Mouse (Mus musculus): ENCODE measurements around the gene Rb1.

Rb1 gene

DNA sequence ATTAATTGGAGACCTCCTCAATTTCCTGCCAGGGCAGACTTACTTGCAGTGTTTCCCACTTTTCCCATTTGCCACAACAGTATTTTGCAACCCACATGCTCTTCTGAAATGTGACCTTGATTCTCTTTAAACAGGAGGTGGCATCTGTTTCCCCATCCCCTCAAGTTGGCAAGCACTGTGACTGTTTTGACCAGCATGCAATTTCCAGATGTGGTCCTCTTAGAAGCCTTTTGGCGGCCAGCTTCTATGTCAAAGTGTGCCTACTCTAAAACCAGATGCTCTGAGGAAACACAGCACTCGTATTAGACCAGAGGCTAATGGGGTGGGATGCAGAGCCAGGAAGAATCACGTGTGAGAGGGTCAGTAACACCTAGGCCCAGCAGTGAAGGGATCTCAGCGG, 67.4 kb downstream of the Rb1 start:
- WGBS: 76% methylated on average over 4 of the region's 4 CpGs

DNA sequence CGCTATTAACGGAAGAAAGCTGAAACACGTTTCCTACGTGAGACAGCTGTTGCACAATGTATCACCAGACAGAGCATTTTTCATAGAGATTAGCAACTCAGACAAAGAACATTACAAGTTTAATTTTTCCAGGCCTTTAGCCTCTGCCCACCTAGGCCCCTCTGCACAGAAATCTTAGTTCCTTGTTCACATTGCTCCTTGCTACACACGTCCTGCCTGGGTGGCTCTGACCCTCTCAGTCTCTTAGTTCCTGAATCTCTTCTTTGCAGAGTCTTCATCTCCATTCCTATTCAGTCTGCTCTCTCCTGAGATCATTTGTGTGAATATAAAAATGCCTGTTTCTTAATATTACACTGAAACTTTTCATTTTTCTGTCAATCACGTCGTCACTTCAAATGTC, 68.3 kb downstream of the Rb1 start:
- 81% methylated on average over 7 of the region's 7 CpGs for WGBS

DNA sequence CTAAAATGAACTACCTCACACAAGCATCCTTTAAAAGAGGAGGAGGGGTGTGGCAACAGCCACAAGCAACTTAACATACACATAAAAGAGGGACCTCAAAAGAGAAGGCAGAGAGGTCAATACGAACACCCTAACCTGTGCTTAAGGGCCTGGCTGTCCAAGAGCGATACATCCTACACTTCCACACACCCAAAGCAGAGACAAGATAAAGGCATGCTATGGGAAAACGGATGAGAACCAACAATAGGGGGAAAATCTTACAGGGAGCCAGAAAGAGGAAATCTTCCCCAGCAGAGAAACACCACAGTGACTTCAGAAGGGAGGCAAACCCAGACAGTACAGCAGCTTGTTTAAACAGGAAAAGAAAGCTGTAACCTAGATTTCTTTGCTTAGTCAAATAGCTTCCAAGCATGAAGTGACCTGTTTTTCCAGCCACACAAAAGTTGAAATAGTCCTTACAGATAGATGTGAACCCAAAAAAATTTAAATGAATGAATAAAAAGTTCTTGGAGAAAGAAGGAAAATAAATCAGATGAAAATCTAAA, 70.1 kb downstream of the Rb1 start:
- WGBS: 62% methylated on average over 3 of the region's 3 CpGs

DNA sequence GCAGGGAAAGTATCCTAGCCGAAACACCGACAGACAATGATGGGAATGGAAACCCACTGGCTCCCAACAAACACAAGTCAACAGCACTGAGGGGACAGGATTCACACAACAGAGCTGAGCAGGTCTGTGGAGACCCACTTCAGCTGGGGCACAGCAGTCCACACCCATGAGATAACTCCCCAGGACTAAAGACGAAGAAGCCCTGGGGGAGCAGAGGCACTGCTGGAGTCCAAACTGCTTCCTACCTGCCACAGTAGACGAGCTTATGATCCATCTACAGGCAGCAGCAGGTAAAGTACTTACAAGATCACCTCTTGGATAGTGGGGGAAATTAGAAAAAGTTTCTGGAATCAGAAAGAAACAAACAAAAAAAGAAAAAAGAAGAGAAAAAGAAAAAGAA, 71.2 kb downstream of the Rb1 start:
- 81% methylated on average over 4 of the region's 4 CpGs for WGBS

DNA sequence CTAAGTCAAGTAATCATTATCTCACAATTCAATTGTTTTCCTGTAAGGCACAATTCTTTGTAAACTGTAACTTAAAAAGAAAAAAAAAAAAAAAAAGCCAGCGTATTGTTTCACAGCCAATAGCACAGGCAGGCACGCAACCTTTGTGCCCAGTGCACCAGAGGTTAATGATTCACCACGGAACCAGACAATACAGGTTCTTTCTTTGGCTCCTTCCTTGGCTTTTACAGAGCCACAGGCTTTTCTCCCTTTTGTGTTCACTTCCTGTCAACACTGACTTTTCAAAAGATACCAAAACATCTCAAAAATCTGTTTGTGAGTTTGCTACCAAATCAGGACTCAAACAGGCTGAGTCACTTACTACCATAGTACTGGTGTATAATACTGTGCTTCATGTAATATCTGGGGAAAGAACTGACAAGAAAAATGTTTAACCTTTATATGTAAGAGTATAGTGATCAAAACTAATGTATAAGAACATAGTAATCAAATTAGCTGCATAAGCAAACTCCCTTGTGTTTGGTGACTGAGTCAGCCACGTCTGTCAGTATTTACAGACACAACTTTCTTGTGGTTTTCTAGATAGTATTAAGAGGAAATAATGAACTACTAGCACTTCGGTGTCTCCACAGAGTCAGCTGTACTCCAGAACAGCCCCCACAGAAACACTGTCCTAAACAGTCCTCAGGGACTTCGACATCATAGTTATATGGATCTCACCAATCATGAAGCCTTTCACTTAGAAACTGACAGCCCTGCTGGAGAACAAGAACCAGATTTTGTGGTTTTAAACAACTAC, 72.0 kb downstream of the Rb1 start:
- 69% methylated on average over 6 of the region's 6 CpGs for WGBS

DNA sequence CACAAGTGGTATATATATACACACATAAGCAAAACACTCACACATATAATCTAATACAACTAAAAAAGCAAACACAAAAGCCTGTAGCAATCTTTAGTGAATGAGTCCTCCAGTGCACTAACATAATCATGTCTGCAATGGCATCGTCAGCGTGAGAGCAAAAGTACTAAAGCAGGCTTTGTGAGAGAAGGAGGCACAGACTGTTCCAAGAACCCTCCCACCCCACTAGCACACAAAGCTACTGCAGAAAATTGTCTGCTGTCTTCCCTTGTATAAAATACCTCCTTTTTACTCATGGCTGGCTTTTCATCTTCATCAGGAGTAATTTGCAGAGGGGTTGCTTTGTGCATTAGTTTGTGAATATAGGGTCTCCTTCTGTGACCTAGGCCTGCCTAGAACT, 73.3 kb downstream of the Rb1 start:
- 14% methylated on average over 2 of the region's 2 CpGs for WGBS

DNA sequence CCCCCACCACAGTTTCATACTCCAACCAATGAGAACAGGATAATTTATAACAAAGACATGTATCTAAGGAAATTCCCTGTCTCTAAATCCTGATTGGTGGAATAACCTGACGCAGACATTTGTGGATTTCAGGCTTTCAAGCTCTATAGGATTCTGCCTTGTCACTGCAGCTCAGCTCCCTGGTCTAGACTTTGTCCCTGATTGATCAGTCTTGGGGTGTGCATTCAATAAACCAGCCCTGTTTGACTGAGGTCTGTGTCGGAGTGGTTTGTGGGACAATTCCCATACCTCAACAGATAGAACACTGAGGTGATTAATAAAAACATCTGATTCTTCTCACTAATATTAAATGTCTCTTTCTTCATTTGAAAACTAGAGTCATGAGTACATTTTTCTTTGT, 75.6 kb downstream of the Rb1 start:
- WGBS: 98% methylated on average over 2 of the region's 2 CpGs

DNA sequence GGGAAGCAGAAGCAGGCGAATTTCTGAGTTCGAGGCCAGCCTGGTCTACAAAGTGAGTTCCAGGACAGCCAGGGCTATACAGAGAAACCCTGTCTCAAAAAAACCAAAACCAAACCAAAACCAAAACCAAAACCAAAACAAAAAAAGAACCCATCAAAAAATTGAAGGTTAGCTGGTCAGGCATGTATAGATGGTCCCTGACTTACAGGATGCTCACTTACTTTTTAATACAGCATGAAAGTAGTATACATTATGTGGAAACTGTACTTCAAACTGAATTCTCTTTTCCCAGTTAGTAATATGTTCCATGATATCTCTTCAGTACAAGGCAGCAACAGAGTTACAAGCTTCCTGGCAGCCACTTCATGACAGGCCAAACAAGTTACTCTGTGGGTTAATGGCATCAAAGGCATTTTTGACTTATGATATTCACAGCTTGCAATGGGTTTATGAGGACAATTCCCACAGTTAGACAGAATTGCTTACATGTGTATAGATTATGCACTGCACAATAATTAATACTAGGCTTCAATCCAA, 81.5 kb downstream of the Rb1 start:
- 91% methylated on average over 2 of the region's 2 CpGs for WGBS

DNA sequence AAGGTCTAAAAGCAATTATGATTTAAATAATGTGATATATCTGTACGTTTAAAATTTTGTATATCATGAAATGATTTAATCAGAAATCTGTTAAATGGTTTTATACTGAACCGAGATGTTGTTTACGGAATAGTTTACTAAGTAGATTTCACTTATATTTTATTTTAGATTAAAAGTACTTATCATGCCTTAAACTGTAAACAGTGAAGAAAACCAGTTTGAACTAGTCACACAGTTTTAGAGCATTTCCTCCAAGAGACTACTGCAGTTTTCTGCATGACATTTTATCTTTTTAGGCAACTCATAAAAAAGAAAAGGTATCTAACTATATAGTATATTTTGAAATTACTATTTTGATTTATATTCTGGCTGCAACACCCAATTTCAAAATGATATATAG, 85.8 kb downstream of the Rb1 start:
- WGBS: 60% methylated on average over 3 of the region's 3 CpGs

DNA sequence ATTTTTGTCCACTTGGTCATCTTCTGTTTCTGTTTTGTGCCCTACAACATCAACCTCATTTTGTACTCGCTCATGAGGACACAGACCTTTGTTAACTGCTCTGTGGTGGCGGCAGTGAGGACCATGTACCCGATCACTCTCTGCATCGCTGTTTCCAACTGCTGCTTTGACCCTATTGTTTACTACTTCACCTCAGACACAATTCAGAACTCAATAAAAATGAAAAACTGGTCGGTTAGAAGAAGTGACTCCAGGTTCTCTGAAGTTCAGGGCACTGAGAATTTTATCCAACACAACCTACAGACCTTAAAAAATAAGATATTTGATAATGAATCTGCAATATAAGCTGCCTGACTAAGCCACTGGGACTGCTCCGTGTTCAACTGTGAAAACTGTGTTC, 86.3 kb downstream of the Rb1 start:
- WGBS: 43% methylated on average over 6 of the region's 6 CpGs

DNA sequence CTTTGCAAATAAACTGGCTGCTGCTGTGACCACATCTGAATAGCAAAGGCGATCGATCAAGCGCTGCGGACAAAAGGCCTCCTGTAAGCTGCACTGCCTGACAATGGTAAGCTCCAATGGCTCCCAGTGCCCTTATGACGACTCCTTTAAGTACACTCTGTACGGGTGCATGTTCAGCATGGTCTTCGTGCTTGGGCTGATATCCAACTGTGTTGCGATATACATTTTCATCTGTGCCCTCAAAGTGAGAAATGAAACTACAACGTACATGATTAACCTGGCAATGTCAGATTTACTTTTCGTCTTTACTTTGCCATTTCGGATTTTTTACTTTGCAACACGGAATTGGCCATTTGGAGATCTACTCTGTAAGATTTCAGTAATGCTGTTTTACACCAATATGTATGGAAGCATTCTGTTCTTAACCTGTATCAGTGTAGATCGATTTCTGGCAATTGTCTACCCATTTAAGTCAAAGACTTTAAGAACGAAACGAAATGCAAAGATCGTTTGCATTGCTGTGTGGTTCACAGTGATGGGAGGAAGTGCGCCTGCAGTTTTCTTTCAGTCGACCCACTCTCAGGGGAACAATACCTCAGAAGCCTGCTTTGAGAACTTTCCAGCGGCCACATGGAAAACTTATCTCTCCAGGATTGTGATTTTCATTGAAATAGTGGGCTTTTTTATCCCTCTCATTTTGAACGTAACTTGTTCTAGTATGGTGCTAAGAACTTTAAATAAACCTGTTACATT, 86.9 kb downstream of the Rb1 start:
- WGBS: 31% methylated on average over 20 of the region's 20 CpGs

DNA sequence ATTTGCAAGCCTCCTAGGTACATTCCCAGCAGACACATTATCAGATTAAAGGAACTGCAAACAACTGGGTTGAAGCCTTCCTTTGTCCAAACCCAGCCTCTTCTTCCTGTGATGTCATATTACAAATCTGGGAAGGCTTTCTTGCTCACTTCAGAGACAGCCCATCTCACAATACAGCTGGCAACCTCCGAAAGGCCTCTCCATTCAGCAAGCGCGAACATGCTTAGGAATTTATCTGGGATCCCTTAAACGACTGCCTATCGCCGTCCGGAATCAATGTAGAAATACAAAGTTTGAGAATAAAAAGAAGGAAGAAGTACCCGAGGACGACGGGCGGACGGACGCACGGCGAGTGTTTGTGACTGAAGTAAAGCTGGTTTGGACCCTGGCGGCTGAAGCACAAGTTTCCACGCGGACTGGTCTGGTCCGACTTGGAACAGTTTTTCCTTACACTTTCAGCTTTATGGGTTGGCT, 87.7 kb downstream of the Rb1 start, which contains the start of gene Lpar6:
Gene Lpar6, plus strand, starts transcription at position 48 of the 474 bp plus-strand sequence.
- 31% methylated on average over 19 of the region's 19 CpGs for WGBS

DNA sequence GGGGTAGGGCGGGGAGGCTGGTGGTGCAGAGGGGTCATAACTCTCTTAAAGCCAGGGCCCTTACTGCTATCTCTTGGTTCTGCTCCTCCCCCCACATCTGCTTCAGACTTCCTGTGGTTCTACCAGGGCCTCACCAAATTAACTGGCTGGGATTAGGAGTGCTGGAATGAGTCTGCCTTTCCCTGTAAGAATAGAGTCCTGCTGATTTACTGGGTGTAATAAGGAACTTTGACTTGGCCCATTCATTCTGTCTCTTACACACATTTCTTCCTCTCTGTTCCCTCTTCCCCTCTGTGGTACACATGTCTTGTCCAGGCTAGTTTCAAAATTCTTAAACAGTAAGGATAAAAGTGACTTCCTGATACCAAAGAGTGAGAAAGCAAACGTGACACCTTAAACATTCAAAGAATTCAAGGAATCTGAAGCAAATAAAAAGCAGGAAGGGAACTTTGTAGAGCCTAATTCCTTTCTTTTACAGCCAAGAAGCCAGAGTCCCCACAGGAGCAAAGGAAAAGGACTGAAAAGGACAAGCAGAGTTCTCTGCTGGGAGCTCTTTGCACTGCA, 91.1 kb downstream of the Rb1 start:
- 63% methylated on average over 2 of the region's 2 CpGs for WGBS

DNA sequence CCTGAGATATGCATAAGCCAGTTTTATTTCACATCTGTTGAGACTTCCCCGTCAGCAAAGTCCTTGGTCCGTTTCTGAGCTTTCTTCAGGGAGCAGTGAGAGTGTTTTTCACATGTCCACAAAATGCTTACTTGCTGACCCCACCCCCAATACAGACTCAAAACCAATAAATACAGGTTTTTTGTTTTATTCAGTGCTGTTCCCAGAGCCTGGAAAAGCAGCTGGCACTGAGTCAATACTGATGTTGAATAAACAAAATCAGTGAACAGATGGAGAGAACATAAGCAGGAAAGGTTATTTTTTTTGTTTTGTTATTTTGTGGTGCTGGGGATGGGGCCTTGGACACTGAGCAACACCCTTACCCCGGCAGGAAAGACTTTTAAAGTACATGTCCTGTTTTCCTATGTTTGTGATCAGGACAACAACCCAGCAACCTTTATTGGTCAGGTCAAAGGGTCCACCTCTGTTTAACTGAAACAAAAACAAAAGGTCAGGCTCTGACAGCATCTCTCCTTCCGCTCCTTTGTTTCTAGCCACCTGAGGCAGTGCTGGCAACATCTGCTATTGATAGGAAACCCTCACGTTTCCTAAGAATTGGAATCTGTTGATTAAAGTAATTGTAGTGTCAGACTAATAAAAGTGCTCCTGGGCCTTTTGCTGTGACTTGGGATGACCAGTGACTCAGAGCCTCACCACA, 94.2 kb downstream of the Rb1 start:
- WGBS: 57% methylated on average over 5 of the region's 5 CpGs

DNA sequence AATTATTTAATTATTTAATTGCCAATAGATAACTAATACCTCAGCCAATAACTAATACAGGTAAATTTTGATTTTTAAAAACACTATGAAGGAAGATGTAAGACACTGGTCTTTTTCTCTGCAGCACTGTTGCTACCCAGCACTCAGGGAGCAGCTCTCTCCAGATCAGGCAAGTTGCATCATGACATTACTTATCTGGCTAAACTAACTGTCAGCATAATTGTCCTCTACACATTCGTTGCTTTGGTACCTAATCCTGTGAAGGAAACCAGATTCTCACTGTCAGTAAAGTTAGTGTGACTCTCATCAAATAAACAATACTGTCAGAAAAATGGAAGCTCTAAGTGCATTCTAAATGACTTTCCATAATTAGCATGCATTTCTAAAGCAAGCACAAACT, 98.8 kb downstream of the Rb1 start:
- 20% methylated on average over 1 of the region's 1 CpGs for WGBS

DNA sequence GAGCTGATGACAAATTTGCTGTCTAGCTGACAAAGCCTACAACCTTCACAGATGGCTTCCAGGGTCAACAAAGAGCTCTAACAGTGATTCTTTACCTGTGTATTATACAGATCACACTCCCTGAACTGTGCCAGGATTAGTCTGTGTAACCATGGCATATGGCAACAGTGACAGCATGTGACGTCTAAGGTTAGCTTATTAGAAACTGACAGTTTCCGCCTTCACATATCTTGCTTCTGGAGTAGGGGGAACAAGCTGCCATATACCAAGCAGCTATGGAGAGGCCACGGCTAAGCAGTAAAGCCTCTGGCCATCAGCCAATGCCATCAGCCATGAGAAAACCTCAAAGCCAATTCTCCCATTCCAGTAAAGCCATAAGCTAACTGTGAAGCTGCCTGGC, 99.3 kb downstream of the Rb1 start:
- WGBS: 82% methylated on average over 3 of the region's 3 CpGs

DNA sequence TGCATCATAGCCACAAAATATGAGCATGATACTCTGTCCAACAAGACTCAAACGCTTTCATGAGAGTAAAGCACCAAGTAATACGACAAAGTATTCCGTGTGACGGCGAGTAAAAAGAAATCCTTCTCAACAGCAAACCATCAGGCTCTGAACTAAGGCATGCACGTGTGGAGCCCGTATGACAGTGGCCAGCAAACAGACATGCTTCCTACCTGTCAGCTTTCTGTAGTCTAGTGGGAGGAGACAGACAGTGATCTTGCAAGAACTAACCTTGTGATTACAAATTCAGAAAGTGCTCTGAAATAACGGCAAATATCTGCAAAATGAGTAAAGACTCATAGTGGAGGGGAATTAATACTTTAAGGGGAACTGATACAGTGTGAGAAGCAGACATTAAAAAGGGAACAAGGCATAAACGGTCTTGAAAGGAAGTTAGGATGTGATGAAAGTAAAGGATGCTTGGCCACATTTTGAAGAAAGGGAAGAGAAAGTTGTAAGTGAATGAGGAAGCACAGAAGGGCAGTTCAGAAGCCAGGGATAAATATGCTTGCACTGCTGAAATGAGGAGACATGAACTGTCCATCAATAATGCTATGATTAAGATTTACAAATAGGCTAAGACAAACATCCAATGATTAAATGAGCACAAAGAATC, 103.2 kb downstream of the Rb1 start:
- WGBS: 84% methylated on average over 9 of the region's 9 CpGs

DNA sequence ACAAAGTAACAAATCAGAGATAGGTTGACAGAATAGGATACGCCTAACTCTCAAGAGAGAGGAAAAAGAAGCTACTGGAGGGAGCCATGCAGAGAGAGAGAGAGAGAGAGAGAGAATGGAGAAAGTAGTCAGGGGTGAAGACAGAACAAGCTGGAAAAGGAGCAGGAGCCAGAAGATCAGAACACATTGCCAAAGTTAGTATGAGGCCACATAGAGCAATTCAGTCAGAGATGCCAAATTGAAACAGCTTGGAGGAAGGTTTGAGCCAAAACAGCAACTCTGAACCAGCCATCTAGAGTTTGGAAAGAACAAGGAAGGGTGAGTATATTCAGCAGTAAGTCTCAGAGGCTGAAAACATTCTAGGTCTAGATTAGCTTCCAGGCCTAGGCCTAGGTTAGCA, 108.6 kb downstream of the Rb1 start:
- 90% methylated on average over 1 of the region's 1 CpGs for WGBS

DNA sequence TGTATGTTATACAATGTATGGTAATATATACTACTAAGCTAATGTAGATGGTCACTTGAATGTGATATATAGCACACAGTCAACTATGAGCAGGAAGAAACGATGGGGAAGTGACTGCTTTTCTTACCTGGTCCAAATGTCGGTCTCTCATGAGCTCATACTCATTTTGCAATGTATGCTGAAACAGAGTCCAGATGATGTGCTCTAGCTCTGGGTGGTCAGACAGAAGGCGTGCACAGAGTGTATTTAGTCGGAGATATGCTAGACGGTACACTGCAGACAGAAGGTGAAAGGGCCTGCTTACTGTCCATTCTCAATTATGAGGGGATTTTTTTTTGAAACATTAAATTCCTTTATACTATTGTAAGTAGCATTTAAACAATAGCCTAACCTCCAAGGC, 114.1 kb downstream of the Rb1 start:
- WGBS: 94% methylated on average over 5 of the region's 5 CpGs

DNA sequence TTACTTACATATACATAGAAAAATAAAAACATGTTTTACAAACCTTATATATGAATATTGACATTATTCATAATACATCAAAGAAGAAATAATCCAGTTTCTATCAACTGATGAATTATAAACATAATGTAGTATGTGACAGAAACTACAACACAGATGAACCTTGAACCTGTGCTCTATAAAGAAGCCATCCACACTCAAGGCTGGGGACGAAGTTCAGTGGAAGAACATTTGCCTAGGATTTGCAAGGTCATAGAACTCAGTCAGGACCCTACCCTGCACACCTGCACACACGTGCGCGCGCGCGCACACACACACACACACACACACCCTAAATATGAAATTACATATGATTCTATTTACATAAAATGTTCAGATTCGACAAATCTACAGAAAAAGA, 115.4 kb downstream of the Rb1 start:
- WGBS: 95% methylated on average over 8 of the region's 8 CpGs

DNA sequence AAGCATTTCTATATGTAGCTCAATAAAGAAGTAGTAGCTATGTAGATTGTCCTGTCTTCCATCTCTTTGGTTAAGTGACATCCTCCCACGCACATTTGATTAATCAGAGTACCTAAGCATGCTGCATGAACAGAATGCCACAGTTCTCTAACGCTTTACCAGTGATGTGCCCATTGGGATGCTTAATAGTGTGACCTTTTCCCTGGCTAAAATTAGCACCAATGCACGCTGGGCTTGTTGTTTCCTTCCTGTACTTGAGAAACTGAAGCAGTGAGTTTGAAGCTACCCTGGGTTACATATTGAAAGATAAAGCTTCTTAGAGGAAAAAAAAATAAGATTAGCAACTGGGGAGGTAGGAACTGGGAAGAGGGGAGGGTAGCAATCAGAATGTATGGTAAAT, 121.6 kb downstream of the Rb1 start:
- WGBS: 73% methylated on average over 3 of the region's 3 CpGs

Measured in cerebral cortex, adult 2 months (tissue).